Mouse (Mus musculus): ENCODE measurements at regions not wholly inside any gene's neighbourhood (a gene's known extent, or its start where the extent isn't known, plus 50 kb on each side); places are given as distances from the start of the nearest gene placed in this dataset.

DNA sequence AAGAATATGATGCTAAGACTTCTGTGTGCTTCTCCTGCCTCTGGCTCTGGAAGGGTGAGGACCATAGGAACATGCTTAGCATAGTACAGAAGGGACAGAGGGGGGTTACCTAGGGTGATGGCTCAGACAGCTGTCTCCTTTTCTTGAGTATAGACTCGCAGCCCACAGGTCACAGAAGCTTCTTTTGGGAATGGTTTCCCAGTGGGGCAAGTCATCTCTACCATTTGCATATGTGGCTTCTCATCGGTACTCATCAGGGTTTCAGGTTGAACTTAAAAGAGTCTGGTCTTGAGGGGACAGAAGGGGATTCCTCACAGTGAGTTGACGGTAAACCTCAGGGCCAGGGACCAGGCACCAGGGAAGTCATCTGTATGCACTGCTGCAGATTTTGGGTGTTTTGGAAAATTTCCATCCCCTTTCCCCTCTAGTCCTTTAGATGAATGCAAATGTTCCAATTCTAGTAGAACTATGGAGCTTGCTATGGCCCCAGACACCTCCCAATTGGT, 223.4 kb upstream of the Id2 start:
- no peak for DNase-seq

DNA sequence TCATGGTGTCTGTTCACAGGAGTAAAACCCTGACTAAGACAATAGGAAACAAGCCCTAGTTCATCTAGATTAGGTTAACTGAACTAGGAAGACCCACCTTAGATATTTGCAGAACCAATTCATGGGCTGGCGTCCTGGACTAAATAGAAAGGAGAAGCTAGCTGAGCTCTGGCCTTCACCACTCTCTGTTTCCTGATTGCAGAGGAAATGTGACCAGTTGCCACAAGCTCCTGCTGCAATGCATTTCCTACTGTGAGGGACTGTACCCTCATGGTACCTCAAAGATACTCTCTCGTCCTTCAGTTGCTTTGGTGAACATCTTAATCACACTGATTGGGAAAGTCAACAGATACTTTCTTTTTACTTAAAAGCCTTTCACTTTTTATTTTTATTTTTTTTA, 222.9 kb upstream of the Id2 start:
- DNase-seq = no peak

DNA sequence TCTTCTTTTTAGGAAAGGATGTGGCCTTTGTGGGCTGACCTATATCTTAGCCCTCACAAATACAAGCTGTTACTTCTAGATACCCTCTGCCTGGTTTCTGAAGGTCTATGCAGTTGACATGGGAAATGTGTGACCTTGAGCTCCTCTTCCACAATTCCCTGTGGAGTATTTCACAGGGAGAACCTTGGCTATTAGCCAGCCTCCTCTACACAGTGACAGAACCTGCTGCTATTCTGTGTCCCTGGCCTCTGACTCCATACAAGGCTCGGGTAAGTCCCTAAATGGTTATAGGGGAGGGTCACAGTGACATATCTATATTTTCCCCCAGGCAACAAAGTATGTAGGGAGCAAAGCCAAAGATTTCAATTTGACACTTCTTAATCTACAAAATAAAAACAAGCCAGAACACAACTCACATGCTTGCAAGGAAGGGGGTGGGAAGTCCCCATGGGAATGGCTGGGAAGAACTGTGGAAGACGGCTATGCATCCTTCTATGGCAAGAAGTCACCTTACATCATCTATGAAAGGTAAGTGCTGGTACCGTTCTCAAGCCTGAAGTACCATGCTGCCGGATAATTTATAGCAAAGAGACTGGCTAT, 221.2 kb upstream of the Id2 start:
- no peak for DNase-seq

DNA sequence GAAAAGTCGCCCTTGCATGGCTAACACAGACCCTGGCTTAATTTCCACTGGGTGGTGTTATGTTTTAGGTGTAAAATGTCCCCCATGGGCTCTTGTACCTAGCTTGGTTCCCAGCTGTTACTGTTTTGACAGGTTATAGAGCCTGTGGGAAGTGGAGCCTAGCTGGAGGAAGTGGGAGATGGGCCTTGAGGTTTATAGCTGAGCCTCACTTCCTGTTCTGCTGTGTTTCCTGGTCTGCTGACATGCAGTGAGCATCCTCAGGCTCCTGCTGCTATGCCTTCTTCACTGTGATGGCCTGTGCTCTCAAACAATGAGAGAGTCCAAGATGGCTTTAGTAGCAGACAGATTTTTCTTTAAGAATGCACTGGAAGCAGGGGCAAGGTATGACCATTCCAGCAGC, 219.0 kb upstream of the Id2 start:
- DNase-seq = no peak

DNA sequence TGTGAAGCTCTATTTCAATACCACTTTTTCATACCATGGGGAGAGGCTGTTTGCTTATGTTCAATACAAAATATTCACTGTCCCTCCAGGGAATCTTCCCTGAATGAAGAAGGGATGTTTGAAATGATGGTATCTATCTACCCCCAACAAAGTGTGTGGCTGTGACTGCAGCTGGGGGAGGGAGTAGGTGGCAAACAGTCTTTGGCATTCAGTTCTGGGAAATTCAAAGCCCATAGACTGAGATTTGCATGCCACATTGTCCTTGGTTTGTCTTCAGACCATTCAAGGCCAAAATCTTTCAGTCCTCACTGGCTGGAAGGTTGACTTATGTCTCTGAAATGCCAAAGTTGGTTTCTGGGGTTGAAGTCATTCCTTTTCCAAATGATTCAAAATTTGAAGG, 216.3 kb upstream of the Id2 start:
- no peak for DNase-seq

DNA sequence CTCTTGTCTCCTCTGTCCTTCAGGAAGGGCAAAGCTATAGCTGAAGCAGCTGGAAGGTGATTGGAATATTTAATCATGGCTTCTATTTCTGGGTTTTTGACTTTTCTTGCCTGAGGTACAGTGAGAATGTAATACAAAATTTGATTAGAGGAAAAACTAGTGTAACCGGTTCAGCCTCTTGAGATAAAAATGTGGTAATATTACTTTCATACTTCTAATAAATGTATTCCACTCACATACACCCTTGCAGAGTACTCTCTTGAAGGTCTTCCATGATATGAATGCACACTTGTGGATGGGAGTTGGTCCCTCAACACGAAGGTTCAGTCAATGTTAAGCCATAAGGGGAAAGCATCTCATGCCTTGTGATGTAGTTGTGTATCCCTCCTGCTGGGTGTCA, 215.4 kb upstream of the Id2 start:
- no peak for DNase-seq

DNA sequence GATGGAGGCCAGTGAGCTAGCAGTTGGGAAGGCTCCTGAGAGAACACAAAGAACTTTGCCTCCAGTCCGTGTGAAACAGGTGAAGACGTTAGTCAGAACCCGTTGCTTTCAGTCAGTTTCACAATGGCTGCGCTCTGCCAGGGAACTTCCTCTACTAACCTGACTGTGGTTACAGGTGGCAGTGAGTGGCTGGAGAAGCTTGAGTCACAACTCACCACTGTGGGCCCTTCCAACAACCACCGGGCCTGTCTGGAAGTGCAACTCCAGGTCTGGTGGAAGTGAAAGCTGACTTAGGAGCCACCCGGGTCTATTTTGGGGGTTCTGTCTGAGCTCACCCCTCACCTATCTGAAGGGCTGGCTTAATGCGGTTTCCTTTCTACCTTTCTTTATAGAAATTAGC, 214.8 kb upstream of the Id2 start:
- DNase-seq = no peak

DNA sequence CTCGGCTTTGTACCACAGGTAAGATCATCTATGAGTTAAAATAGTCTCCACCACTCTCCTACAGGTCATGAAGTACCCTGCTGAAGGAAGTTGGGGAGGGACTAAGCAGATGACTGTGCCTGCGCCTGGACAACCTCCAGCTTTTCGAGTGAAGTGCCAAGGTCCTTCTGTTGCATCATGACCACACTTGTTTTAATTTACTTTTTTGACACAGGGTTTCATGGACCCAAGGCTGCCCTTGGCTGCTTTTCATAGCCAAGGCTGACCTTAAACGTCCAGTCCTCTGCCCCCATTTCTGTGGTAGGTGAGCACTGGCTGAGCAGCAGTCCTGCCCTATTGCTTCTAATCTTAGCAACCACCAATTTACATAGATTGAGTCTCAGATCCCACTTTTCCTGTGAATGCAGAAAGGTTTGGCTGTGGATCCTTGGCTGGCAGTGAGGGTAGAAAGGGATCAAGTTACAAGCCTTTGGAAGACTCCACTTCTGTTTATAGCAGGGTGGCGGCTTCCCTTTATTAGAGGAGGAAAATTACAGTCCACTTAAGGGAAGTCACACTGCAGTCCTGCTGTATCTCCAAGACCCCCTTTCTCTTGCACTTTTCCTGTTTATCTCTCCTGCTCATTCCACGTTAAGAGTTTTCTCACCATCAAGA, 213.5 kb upstream of the Id2 start:
- no peak for DNase-seq

DNA sequence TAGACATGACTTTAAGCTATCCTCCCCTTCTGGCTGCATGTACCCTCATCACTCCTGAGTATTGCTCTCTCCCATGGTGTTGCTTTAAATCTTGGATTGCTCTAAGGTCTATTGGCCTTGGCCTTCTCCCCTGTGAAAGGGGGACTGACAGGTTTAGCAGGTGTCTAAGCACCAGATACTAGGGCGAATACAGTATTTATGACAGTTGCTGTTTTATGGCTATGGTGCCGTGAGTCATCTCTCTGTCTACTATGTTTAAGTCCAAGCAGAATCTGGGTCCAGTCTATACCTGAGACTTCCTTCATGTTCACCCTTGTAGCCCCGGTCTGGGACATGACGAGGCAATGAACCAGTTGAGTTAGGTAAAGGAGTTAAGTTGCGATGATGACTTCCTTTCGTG, 212.3 kb upstream of the Id2 start:
- DNase-seq = no peak

DNA sequence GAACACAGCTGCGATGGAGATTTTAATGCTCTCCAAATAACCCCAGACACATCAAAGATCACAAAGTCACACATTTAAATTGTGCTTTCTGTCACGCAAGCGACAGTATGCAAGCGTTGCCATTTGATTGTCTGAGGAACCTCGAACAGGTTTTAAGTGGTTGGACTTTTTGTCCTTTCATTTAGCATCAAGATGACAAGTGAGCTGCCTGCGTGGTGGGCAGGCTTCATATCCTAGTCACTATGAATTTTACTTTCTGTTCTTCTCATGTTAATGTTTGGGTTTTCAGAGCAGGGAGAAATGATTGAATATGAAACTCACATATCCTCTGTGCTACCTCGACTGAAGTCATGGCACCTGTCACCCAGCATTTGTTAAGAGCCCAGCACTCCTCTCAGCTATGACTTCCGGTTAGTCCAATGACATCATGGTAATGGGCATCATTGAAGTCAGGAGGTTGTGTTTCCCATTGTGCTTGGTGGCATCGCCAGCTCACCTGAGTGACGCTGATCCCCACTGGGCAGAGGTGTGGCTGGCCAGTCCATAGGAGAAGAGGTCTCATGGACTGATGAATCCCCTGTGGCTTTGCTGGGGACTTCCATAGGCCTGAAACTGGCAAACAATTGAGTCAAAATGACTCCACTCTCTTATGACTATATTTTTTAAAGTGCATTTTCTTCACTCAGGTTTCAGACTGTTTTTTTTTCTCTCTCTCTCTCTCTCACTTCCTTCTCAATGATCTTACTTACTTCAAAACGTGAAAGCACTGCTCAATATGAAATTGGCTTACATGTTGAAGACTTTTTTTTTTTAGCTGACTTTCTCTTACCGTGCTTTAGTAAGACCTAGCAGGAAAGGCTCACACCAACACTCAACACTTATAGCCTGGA, 209.1 kb upstream of the Id2 start:
- no peak for DNase-seq

DNA sequence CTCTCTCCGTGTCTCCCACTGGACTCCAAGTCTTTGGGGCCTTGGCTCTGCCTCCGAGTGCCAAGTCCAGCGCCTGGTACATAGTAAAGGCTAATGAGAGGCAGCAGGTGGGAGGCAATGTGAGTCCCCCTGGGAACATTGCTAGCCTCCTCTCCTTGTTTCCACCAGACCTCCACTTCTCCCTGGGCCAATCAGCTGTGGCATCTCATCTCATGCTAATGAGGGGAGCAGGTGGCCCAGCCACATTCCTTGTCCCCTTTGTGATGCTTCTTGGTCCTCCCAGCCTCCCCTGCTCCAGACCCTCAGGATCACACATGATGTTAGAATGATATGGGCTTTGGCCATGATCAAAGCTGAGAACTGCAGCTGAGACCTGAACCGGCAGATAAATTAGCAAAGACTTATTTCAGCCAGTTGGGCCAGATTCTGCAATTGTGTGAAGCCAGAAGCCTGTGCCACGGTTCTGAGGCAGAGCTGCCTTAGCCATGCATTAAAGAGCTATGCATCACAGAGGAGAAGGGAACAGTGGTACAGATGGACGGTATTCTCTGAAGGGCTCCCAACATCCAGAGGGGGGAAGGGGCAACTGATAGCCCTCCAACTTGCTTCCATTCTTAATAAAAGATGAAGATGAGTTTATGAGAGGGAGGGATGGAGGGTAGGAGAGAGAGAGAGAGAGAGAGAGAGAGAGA, 208.0 kb upstream of the Id2 start:
- no peak for DNase-seq

DNA sequence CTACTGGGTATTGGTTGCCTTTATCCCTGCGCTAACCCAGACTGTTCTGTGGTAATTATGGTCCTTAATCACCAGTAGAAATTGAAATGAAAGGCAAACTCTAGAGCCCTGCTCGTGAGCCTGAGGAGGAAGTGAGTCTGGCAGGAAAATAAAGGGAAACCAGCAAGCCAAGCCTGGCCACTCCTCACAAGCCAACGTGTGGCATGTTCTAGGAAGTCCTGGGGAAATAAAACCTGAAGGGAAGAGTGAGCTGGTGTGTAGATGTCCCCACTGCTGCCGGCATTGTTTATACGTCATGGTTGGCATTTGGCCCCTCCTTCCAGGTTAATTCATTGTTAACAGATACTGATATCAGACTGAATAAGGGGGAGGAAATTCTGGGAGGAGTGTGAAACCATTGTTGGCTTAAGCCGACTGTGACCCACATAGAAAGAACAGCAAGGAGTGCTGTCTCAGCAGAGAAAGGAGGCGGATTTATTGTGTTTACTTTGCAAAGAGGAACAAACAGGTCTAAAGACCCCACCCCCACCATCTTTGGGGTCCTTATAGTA, 206.6 kb upstream of the Id2 start:
- no peak for DNase-seq

DNA sequence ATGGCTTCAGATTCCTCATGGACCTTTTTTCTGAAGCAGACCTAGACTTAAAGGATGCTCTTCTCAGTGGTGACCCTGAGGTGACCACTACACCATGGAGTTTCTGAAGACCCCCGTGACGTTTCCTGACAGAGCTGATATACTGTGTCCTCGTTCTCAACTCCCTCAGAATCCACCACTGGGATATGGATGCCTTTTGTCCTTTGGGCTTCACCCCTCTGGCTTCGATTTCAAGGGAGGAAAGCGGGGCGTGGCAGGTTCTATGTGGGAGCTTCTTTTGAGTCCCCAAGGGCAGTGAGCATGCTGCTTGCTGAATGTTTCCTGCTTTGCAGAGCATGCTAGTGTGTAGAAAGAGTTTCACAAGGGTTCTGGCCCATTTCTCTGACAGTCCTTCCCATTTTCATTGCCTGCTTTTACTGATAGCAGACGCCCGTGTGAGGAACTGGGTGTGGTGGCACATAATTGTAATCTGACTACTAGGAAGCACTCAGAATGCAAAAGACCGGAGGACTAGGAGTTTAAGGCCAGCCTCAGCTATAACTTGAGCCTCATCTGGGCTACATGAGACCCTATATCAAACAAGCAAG, 204.0 kb upstream of the Id2 start:
- no peak for DNase-seq

DNA sequence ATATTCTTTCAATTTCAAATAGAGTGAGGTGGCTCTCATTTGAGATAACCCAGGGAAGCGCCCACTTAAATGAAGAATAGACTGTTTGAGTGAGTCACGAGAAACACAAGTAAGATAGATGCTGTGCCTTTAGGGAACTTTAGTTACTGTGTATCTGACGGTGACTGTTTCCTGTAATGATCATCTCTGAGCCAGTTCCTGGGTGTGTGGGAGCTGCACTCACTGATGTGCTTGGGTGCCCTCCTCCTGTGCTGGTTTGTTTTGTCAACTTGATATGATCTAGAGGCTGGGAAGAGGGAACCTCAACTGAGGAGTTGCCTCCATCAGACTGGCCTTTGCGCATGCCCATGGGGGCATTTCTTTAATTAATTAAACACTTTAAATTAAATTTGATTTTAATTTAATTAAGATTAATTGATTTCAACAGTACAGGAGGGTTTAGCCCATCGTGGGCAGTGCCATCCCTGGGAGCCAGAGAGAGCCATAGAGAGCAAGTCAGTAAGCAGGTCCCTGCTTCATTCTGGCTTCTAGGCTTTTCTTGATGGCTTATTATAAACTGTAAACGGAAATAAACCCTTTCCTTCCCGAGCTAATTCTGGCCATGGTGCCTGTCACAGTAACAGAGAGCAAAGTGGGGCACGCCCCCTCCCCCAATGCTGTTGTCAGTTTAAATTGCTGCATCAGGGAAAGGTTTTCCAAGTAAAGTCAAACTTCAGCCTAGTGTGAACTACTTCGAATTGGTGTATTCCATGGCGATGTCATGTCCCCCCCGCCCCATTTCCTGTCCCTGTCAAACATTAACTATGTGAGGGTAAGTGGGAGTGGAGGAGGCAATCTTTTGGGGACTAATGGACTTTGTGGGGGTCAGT, 202.9 kb upstream of the Id2 start:
- DNase-seq = no peak

DNA sequence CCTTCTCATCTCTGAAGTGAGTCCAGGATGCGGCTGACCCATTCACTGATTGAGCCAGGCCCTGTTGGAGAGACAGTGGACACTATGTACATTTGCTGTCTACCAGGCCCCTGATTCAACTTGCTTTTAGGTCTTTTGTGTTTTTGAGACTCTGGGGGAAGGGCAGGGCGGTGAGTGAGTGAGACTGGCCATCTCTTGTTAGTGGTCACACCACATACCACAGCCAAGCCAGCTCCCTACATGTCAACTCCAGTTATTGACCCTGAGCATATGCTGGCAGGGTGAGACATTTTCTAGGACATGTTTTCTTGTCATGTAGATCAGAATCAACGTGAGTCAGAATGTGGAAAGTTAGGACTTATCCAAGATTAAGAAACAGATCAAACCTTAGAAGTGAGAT, 201.8 kb upstream of the Id2 start:
- no peak for DNase-seq

DNA sequence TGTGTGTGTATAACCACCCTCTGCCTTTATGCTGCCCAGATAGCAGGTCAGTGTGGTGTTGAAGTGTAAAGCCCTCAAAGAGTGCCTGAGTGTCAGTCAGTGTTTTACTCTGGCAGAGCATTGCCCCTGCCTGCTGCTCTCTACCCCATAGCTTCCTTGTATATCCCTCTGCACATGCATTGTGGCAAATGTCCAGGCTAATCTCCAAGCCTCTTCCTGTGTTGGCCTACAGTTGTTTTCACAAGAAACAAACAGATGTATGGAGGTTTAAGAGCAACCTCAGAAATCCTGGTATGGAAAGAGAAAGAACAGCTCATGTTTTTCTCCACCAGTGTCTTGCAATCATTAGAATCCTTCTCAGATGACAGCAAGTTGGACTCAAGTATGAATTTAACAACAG, 201.0 kb upstream of the Id2 start:
- no peak for DNase-seq

DNA sequence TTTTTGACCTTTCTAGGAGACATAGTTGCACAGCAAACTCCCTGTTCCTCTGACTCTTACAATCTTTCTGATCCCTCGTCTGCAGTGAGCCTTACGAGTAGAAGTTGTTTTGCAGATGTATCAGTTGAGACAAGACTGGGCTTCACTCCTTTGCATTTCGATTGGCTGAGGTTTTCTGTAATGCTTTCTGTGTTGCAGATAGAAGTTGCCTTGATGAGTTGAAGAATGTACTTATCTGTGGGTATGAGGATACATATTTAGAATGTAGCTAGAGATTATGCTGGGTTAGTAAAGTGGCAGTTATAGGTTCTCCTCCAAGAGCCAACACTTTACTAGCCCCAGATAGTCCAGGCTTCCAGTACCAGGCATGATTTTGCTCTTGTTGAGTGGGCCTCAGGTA, 199.7 kb upstream of the Id2 start:
- no peak for DNase-seq

DNA sequence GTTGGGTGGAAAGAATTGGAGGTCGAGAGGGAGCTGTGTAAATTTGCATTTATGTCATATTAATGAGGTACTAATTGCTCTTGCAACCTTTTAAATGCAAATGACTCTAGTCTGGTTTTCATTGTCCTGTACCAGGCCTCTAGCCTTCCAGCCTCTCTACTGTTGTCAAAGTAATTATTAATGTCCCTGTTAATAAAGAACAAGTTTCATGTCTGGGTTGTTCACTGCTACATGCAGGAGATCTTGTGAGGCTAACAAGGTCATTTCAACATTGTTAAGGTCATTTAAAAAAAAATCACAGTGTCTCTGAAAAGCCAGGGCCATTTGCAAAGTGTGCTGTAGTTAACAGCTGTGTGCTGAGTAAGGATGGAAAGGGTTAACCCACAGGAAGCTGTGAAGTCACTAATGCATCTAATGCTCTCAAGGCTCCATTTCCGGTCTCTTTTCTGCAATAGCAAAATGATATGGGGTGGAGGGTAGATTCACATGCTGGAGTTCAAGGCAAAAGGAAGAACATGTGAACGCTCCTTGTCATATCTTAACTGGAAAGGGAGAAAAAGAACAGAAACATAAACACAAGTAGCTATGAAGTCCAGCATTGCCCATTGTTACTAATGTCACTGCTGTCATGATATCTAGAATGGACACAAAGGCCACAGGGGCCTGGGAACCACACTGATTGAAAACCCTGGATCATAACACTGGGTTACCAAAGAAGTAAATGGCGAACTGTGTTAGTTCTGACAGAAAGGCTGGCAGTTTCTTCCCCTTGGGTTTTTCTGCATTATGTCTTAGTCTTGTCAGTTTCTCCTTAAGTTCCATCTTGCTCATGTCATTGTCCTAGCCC, 197.5 kb upstream of the Id2 start:
- DNase-seq = no peak

DNA sequence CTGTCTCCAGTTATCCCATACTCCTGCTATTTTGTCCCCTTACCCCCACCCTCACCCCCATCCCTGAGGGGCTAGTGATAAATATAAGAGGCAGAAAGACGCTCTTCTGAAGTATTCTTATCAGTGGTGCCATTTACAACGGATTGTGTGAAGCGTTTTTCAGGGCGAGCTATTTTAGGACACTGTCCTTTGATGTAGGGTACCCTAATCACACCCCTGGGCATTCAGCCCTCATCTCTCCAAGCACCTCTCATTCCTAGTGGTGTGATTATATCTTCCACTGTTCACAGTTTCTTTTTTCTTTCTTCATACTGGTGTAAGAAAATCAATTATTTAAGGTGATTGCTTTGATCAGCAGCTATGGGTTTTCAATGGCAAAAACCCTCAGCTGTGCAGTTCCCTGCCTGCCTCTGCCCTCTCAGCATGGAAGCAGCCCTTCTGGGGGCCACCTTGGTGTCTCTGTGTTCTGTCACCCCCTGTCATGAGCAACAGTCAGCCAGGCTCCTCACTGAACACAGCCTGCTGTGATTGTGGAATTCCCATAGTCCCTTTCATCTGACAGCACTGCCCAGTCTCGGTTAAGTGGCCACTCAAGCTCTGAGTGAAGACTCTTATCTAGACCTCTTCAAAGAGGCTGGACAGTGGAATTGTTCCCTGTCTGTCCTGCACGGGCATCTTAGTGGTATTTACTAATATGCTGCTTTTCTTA, 196.7 kb upstream of the Id2 start:
- DNase-seq = no peak

DNA sequence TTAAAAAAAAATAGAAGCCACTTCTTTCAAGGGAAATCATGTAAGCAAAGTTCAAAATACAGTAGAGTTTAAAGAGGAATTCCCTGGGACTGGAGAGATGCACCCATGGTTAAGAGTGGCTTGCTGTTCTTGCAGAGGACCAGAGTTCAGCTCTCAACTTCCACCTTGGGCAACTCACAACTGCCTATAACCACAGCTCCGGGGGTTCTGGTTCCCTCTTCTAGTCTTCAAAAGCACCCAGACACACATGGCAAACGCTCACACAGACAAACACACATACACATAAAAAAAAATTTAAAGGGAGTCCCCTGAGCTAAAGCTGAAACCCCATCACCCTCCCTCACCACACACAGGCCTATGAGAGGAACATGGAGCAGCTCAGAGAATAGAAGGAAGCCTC, 192.4 kb upstream of the Id2 start:
- no peak for DNase-seq

Measured in cerebellum, adult 11 months (tissue).